Mouse (Mus musculus) hindbrain, embryonic 14.5 days (tissue): ENCODE measurements at regions not wholly inside any gene's neighbourhood (a gene's known extent, or its start where the extent isn't known, plus 50 kb on each side); places are given as distances from the start of the nearest gene placed in this dataset.
A peak's percentile ranks its signal among the peaks of the same experiment; 100 is the strongest.

Experiments
- ATAC-seq: fragments of 200-750 bp; cut with Nextera tagmentation; 2 replicates; pipeline ENCODE4 v1.8.0; 2017; ENCODE audit warnings: moderate number of reproducible peaks, mild to moderate bottlenecking, moderate TSS enrichment, moderate library complexity; ENCODE audit not compliant: low FRiP score
- DNase-seq: peaks from one replicate; pipeline ENCODE4 v3.0.0-alpha.2; 2015; ENCODE audit warnings: low spot score
- H3K27ac ChIP-seq: fragments of 300-500 bp; sonication (generic); 2 replicates; pipeline ENCODE4 v1.5.1; 2014; ENCODE audit warnings: mild to moderate bottlenecking, moderate library complexity
- H3K27me3 ChIP-seq: fragments of 300-500 bp; sonication (generic); 2 replicates; pipeline ENCODE4 v1.6.1; 2014; ENCODE audit warnings: mild to moderate bottlenecking, low read length, mixed read lengths; ENCODE audit not compliant: control insufficient read depth, insufficient read depth
- H3K36me3 ChIP-seq: fragments of 300-500 bp; sonication (generic); replicated peaks from 2 replicates; pipeline ENCODE4 v1.6.1; 2014; ENCODE audit not compliant: control insufficient read depth, insufficient read depth
- H3K4me1 ChIP-seq: fragments of 300-500 bp; sonication (generic); replicated peaks from 2 replicates; pipeline ENCODE4 v1.6.1; 2014; ENCODE audit warnings: antibody characterized with exemption, low read length, mixed read lengths; ENCODE audit not compliant: control insufficient read depth, insufficient read depth
- H3K4me2 ChIP-seq: fragments of 300-500 bp; sonication (generic); replicated peaks from 2 replicates; pipeline ENCODE4 v1.6.1; 2014; ENCODE audit warnings: mild to moderate bottlenecking, moderate library complexity
- H3K4me3 ChIP-seq: fragments of 300-500 bp; sonication (generic); replicated peaks from 2 replicates; pipeline ENCODE4 v1.5.1; 2014; ENCODE audit warnings: mild to moderate bottlenecking, low read length
- H3K9ac ChIP-seq: fragments of 300-500 bp; sonication (generic); 2 replicates; pipeline ENCODE4 v1.6.1; 2014
- H3K9me3 ChIP-seq: fragments of 300-500 bp; sonication (generic); 2 replicates; pipeline ENCODE4 v1.6.1; 2016; ENCODE audit warnings: low read length; ENCODE audit not compliant: control insufficient read depth
- WGBS: fragments of 180-500 bp; shearing (Covaris S2); extraction: QIAGEN DNeasy Blood & Tissue Kit; methylation state at CpG from one replicate; pipeline ENCODE4 v1.1.7; 2014; 5-methylcytosine and 5-hydroxymethylcytosine counted together

GRCm38 (mm10) chr8:76038526-76038925 is 590.0 kb downstream of the Iqcm start:
- Histone ChIP-seq H3K9me3 (no peaks in the 10 kb centered on the region), H3K4me1 (no peaks in the 10 kb centered on the region), H3K9ac (no peak overlapping the region), H3K4me2 (no peak overlapping the region), H3K36me3 (no peaks in the 10 kb centered on the region), H3K27me3 (no peaks in the 10 kb centered on the region), H3K4me3 (no peak overlapping the region), H3K27ac (no peak overlapping the region)
- DNase-seq, result no peak
- WGBS, result 81% methylated on average over 1 of the region's 1 CpGs
- no peak for ATAC-seq

- no peaks in the 10 kb centered on the region for H3K27me3 ChIP-seq
- ATAC-seq, result peak; percentile 34; the same call in 1 of the 2 replicates
- no peak overlapping the region for H3K4me2 ChIP-seq
- H3K4me3 ChIP-seq, result no peak overlapping the region
- no peaks in the 10 kb centered on the region for H3K4me1 ChIP-seq
- H3K9ac ChIP-seq, result no peak overlapping the region
- no peaks in the 10 kb centered on the region for H3K36me3 ChIP-seq
- no peak for DNase-seq
- no peaks in the 10 kb centered on the region for H3K9me3 ChIP-seq
- WGBS, result 73% methylated on average over 4 of the region's 4 CpGs
- H3K27ac ChIP-seq, result no peak overlapping the region
Measured at GRCm38 (mm10) chr8:76052003-76052402, 603.5 kb downstream of the Iqcm start.

- peak; percentile 71 for DNase-seq
Measured at GRCm38 (mm10) chr8:76067721-76068120, 619.2 kb downstream of the Iqcm start.

GRCm38 (mm10) chr8:76072671-76073351 is 624.3 kb downstream of the Iqcm start:
- Histone ChIP-seq H3K9ac (no peak overlapping the region), H3K4me3 (no peak overlapping the region), H3K4me2 (no peak overlapping the region), H3K4me1 (no peaks in the 10 kb centered on the region), H3K9me3 (no peaks in the 10 kb centered on the region), H3K27me3 (no peaks in the 10 kb centered on the region), H3K27ac (no peak overlapping the region), H3K36me3 (no peaks in the 10 kb centered on the region)
- whole genome bisulfite sequencing, result 39% methylated on average over 3 of the region's 3 CpGs
- DNase-seq, result peak; percentile 45
- no peak for ATAC-seq

More at GRCm38 (mm10) chr8:76067721-76068120, 619.2 kb downstream of the Iqcm start:
- Histone ChIP-seq H3K9me3 (no peaks in the 10 kb centered on the region), H3K4me1 (no peaks in the 10 kb centered on the region), H3K9ac (no peak overlapping the region), H3K36me3 (no peaks in the 10 kb centered on the region), H3K4me3 (no peak overlapping the region), H3K4me2 (no peak overlapping the region), H3K27ac (no peak overlapping the region), H3K27me3 (no peaks in the 10 kb centered on the region)
- no peak for ATAC-seq
- WGBS, result 4% methylated on average over 2 of the region's 2 CpGs

- Histone ChIP-seq H3K27me3 (no peaks in the 10 kb centered on the region), H3K4me2 (no peak overlapping the region), H3K4me3 (no peak overlapping the region), H3K27ac (no peak overlapping the region), H3K36me3 (no peaks in the 10 kb centered on the region), H3K9me3 (no peaks in the 10 kb centered on the region), H3K4me1 (no peaks in the 10 kb centered on the region), H3K9ac (no peak overlapping the region)
- no peak for DNase-seq
- no peak for ATAC-seq
- WGBS, result 92% methylated on average over 4 of the region's 4 CpGs
Measured at GRCm38 (mm10) chr8:76120587-76121145, 672.2 kb downstream of the Iqcm start.

- H3K27me3 ChIP-seq, result no peaks in the 10 kb centered on the region
- H3K36me3 ChIP-seq, result no peaks in the 10 kb centered on the region
- ATAC-seq (no peak), DNase-seq (no peak)
- no peak overlapping the region for H3K27ac ChIP-seq
- WGBS, result 83% methylated on average over 2 of the region's 2 CpGs
- H3K9ac ChIP-seq, result no peak overlapping the region
- no peak overlapping the region for H3K4me2 ChIP-seq
- no peaks in the 10 kb centered on the region for H3K4me1 ChIP-seq
- H3K4me3 ChIP-seq, result no peak overlapping the region
- H3K9me3 ChIP-seq, result no peaks in the 10 kb centered on the region
Measured at GRCm38 (mm10) chr8:76127486-76127885, 679.0 kb downstream of the Iqcm start.

GRCm38 (mm10) chr8:76137219-76137618 is 688.7 kb downstream of the Iqcm start:
- Histone ChIP-seq H3K27ac (no peak overlapping the region), H3K4me3 (no peak overlapping the region), H3K9ac (no peak overlapping the region), H3K4me1 (no peaks in the 10 kb centered on the region), H3K27me3 (no peaks in the 10 kb centered on the region), H3K36me3 (no peaks in the 10 kb centered on the region), H3K9me3 (no peaks in the 10 kb centered on the region), H3K4me2 (no peak overlapping the region)
- WGBS, result 76% methylated on average over 4 of the region's 4 CpGs
- ATAC-seq, result no peak
- no peak for DNase-seq

GRCm38 (mm10) chr8:76148681-76149080 is 700.2 kb downstream of the Iqcm start:
- Histone ChIP-seq H3K27ac (no peak overlapping the region), H3K9ac (no peak overlapping the region), H3K4me3 (no peak overlapping the region), H3K36me3 (no peaks in the 10 kb centered on the region), H3K4me2 (no peak overlapping the region), H3K27me3 (no peaks in the 10 kb centered on the region), H3K4me1 (no peaks in the 10 kb centered on the region), H3K9me3 (no peaks in the 10 kb centered on the region)
- WGBS, result 76% methylated on average over 4 of the region's 4 CpGs
- DNase-seq (no peak), ATAC-seq (no peak)

GRCm38 (mm10) chr8:76182520-76182919 is 716.7 kb upstream of the Nr3c2 start:
- Histone ChIP-seq H3K4me3 (no peak overlapping the region), H3K27me3 (no peaks in the 10 kb centered on the region), H3K9ac (no peak overlapping the region), H3K4me2 (no peak overlapping the region), H3K27ac (no peak overlapping the region), H3K36me3 (no peaks in the 10 kb centered on the region), H3K4me1 (no peaks in the 10 kb centered on the region), H3K9me3 (no peaks in the 10 kb centered on the region)
- 84% methylated on average over 3 of the region's 3 CpGs for WGBS
- DNase-seq, result no peak
- no peak for ATAC-seq

- Histone ChIP-seq H3K4me1 (no peaks in the 10 kb centered on the region), H3K27ac (no peak overlapping the region), H3K9ac (no peak overlapping the region), H3K9me3 (no peaks in the 10 kb centered on the region), H3K4me2 (no peak overlapping the region), H3K27me3 (no peaks in the 10 kb centered on the region), H3K4me3 (no peak overlapping the region), H3K36me3 (no peaks in the 10 kb centered on the region)
- ATAC-seq (no peak), DNase-seq (no peak)
Measured at GRCm38 (mm10) chr8:76183836-76184235, 715.4 kb upstream of the Nr3c2 start.
